Mouse (Mus musculus) embryonic facial prominence, embryonic 12.5 days (tissue): Measurements from ENCODE around the gene Olfr1339. TPM values are rescaled to one million over a fixed set of nuclear protein-coding genes. Genes with fewer than 3 reads are reported as not detected.

Experiments used
- ATAC-seq: fragments of 200-750 bp; cut with Nextera tagmentation; 2 replicates; pipeline ENCODE4 v1.8.0; 2017; ENCODE audit not compliant: insufficient number of reproducible peaks, insufficient read depth, low FRiP score, low TSS enrichment
- H3K27ac ChIP-seq: fragments of 300-500 bp; sonication (generic); 2 replicates; pipeline ENCODE4 v1.5.1; 2016; ENCODE audit warnings: mild to moderate bottlenecking
- H3K27me3 ChIP-seq: fragments of 300-500 bp; sonication (generic); 2 replicates; pipeline ENCODE4 v1.6.1; 2016; ENCODE audit warnings: mild to moderate bottlenecking, moderate library complexity
- H3K36me3 ChIP-seq: fragments of 300-500 bp; sonication (generic); 2 replicates; pipeline ENCODE4 v1.6.1; 2016; ENCODE audit warnings: mild to moderate bottlenecking
- H3K4me1 ChIP-seq: fragments of 300-500 bp; sonication (generic); 2 replicates; pipeline ENCODE4 v1.6.1; 2016
- H3K4me2 ChIP-seq: fragments of 300-500 bp; sonication (generic); replicated peaks from 2 replicates; pipeline ENCODE4 v1.6.1; 2016; ENCODE audit warnings: mild to moderate bottlenecking, moderate library complexity
- H3K4me3 ChIP-seq: fragments of 300-500 bp; sonication (generic); 2 replicates; pipeline ENCODE4 v1.5.1; 2016; ENCODE audit warnings: mild to moderate bottlenecking
- H3K9ac ChIP-seq: fragments of 300-500 bp; sonication (generic); 2 replicates; pipeline ENCODE4 v1.6.1; 2016; ENCODE audit warnings: mild to moderate bottlenecking, moderate library complexity
- H3K9me3 ChIP-seq: fragments of 300-500 bp; sonication (generic); 2 replicates; pipeline ENCODE4 v1.6.1; 2016; ENCODE audit warnings: mild to moderate bottlenecking, moderate library complexity
- WGBS: fragments of 180-500 bp; shearing (Covaris S2); methylation state at CpG from one replicate; pipeline ENCODE4 v1.1.7; 2016; 5-methylcytosine and 5-hydroxymethylcytosine counted together
- polyA plus RNA-seq: library from polyadenylated mRNA; unstranded; fragments of >200 nt; fragmentation: Nextera tagmentation; extraction: Ambion mirVana; gene quantifications from 2 replicates; pipeline ENCODE4 v1.2.1, GENCODE M21; 2016

Olfr1339 gene
- polyA plus RNA-seq = not detected in 2 replicates

DNA sequence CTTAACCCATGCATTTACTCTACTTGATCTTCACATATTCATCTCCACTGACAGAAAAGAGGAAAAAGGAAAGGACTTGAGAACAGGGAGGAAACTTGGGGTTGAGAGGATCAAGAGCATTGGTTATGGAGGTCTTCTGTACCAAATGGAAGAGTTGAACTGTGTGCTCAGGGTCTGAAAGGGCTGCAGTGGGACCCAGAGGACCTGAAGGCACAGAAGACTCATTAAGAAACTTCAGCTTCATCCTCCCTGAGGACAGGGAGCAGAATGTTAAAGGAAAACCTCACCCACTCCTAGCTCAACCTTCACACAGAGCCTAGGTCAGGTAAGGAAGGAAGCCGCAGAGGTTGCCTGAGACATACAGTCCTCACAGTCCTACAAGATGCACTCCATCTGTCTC is at the start of gene Olfr1339:
Gene Olfr1339, plus strand, starts transcription at position 301 of the 400 bp plus-strand sequence.
- Histone ChIP-seq H3K4me2 (no peak within 1 kb of the TSS), H3K4me1 (no peaks in the 10 kb centered on the region), H3K9me3 (no peaks in the 10 kb centered on the region), H3K4me3 (no peak within 1 kb of the TSS), H3K27ac (no peak within 1 kb of the TSS), H3K9ac (no peak within 1 kb of the TSS), H3K36me3 (no peaks in the 10 kb centered on the region), H3K27me3 (no peaks in the 10 kb centered on the region)
- 94% methylated on average over 1 of the region's 1 CpGs for WGBS
- ATAC-seq = no peak

GRCm38 (mm10) chr4:118687086-118687485 is 44.9 kb upstream of the Olfr1339 start:
- no peaks in the 10 kb centered on the region for H3K36me3 ChIP-seq
- H3K4me2 ChIP-seq = no peak overlapping the region
- H3K4me1 ChIP-seq = no peaks in the 10 kb centered on the region
- 55% methylated on average over 2 of the region's 2 CpGs for WGBS
- no peaks in the 10 kb centered on the region for H3K27me3 ChIP-seq
- no peak overlapping the region for H3K27ac ChIP-seq
- H3K9me3 ChIP-seq = no peaks in the 10 kb centered on the region
- H3K4me3 ChIP-seq = no peak overlapping the region
- no peak for ATAC-seq
- H3K9ac ChIP-seq = no peak overlapping the region

GRCm38 (mm10) chr4:118692412-118692973 is 39.5 kb upstream of the Olfr1339 start, which contains the start of gene Olfr1342:
Gene Olfr1342 (minus strand): TSS chr4:118692756.
- Histone ChIP-seq H3K4me3 (no peak within 1 kb of the TSS), H3K36me3 (no peaks in the 10 kb centered on the region), H3K27me3 (no peaks in the 10 kb centered on the region), H3K9ac (no peak within 1 kb of the TSS), H3K4me1 (no peaks in the 10 kb centered on the region), H3K4me2 (0 out of 2 replicates have a peak within 1 kb of the TSS, but pooled peaks have one; percentile 0), H3K27ac (no peak within 1 kb of the TSS), H3K9me3 (no peaks in the 10 kb centered on the region)
- ATAC-seq = no peak
- WGBS = 21% methylated on average over 12 of the region's 12 CpGs

DNA sequence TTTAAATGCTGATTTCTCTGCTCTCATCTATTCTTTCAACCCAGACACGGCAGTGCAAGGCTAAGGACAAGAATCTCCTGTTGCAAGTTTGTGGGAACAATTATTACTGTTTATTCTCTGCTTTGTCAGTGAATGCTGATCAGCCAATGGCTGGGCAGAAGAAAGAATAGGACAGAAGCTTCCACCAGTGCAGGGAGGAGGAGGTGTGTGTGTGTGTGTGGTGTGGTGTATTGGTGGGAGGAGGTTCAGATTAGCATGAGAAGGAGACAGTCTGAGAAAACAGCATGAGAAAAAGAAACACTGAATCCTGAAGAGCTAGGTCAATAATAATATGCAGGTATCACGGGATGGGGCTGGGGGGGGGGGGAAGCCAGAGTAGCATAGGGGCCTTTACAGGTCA is 38.2 kb upstream of the Olfr1339 start:
- no peak overlapping the region for H3K4me3 ChIP-seq
- no peaks in the 10 kb centered on the region for H3K27me3 ChIP-seq
- H3K9ac ChIP-seq = no peak overlapping the region
- H3K27ac ChIP-seq = no peak overlapping the region
- H3K4me2 ChIP-seq = no peak overlapping the region
- H3K36me3 ChIP-seq = no peaks in the 10 kb centered on the region
- no peaks in the 10 kb centered on the region for H3K4me1 ChIP-seq
- no peak for ATAC-seq
- 45% methylated on average over 2 of the region's 2 CpGs for WGBS
- H3K9me3 ChIP-seq = no peaks in the 10 kb centered on the region

GRCm38 (mm10) chr4:118703223-118703622 is 28.8 kb upstream of the Olfr1339 start, which contains the start of gene Olfr1341:
Gene Olfr1341 (plus strand): TSS chr4:118703523.
- Histone ChIP-seq H3K9ac (no peak within 1 kb of the TSS), H3K36me3 (no peaks in the 10 kb centered on the region), H3K4me2 (no peak within 1 kb of the TSS), H3K9me3 (no peaks in the 10 kb centered on the region), H3K27me3 (no peaks in the 10 kb centered on the region), H3K27ac (no peak within 1 kb of the TSS), H3K4me3 (no peak within 1 kb of the TSS), H3K4me1 (no peaks in the 10 kb centered on the region)
- 83% methylated on average over 3 of the region's 3 CpGs for WGBS
- ATAC-seq = no peak

DNA sequence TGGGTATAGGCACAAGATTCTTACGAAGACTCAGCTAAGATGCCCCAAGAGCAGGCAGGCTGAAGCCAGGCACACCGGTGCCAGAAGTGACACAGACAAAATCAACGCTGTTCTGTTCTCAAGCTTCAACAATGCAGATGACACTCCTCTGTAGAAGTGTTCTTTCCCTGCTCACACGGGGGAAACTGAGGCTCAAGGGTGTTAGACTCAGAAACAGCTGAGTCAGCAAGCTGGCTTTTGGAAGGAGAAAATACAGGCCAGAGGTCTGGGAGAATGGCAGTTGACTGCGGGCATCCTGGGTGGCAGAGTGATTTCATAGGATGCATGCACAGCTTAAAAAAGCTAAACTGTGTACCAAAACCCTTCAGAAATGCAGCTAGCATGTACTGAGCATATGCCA is 23.9 kb upstream of the Olfr1339 start:
- H3K4me1 ChIP-seq = no peaks in the 10 kb centered on the region
- H3K4me2 ChIP-seq = no peak overlapping the region
- 83% methylated on average over 5 of the region's 5 CpGs for WGBS
- H3K27ac ChIP-seq = no peak overlapping the region
- ATAC-seq = no peak
- H3K4me3 ChIP-seq = no peak overlapping the region
- H3K9ac ChIP-seq = no peak overlapping the region
- H3K27me3 ChIP-seq = no peaks in the 10 kb centered on the region
- H3K9me3 ChIP-seq = no peaks in the 10 kb centered on the region
- H3K36me3 ChIP-seq = no peaks in the 10 kb centered on the region

DNA sequence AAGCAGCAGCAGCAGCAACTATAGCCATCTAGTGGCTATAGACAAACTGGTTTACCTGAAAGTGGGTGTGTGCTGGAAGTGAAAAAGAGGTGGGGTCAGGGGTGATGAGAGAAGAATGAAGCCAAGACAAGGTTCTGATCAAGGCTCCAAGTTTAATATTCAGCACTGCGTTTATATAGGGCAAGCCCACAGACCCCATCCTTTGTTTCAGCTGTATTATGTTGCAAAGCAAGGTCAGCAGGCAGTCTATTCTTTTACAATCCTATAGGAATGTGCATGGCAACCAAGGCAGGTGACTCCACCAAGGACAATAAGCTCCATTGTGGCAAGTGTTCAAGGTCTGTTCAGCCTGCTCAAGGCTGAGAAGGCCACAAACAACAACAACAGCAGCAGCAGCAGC is 20.3 kb upstream of the Olfr1339 start:
- Histone ChIP-seq H3K4me3 (no peak overlapping the region), H3K36me3 (no peaks in the 10 kb centered on the region), H3K27me3 (no peaks in the 10 kb centered on the region), H3K4me1 (no peaks in the 10 kb centered on the region), H3K27ac (no peak overlapping the region), H3K9me3 (no peaks in the 10 kb centered on the region), H3K9ac (no peak overlapping the region), H3K4me2 (no peak overlapping the region)
- 58% methylated on average over 1 of the region's 1 CpGs for WGBS
- no peak for ATAC-seq

DNA sequence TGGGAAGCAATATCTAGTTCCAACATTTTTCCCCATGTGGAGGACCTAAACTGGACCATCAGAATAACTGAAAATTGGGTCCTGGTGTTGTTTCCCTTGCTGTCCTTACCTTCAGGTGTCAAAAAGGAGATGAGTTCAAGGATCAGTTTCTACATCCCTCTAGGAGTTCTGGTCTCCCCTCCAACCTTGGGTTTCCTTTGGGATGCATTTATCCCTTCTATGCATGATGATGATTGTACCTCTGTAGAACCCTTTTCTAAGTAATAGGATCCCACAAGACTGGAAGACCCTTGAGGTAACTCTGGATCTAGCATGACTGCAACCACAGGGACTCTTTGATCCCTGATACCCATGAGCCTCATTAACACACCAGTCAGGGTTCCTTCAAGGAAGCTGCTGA is 12.1 kb upstream of the Olfr1339 start, which contains the start of gene Olfr1340:
Gene Olfr1340, plus strand, starts transcription at position 301 of the 400 bp plus-strand sequence.
- Histone ChIP-seq H3K4me3 (no peak within 1 kb of the TSS), H3K9me3 (no peaks in the 10 kb centered on the region), H3K9ac (no peak within 1 kb of the TSS), H3K27me3 (no peaks in the 10 kb centered on the region), H3K4me2 (no peak within 1 kb of the TSS), H3K4me1 (no peaks in the 10 kb centered on the region), H3K27ac (no peak within 1 kb of the TSS), H3K36me3 (no peaks in the 10 kb centered on the region)
- no peak for ATAC-seq

GRCm38 (mm10) chr4:118721742-118722483 is 10.1 kb upstream of the Olfr1339 start:
- Histone ChIP-seq H3K9me3 (no peaks in the 10 kb centered on the region), H3K27me3 (no peaks in the 10 kb centered on the region), H3K36me3 (no peaks in the 10 kb centered on the region), H3K4me3 (no peak overlapping the region), H3K4me2 (no peak overlapping the region), H3K9ac (no peak overlapping the region), H3K4me1 (no peaks in the 10 kb centered on the region), H3K27ac (no peak overlapping the region)
- no peak for ATAC-seq
- WGBS = 50% methylated on average over 10 of the region's 10 CpGs

DNA sequence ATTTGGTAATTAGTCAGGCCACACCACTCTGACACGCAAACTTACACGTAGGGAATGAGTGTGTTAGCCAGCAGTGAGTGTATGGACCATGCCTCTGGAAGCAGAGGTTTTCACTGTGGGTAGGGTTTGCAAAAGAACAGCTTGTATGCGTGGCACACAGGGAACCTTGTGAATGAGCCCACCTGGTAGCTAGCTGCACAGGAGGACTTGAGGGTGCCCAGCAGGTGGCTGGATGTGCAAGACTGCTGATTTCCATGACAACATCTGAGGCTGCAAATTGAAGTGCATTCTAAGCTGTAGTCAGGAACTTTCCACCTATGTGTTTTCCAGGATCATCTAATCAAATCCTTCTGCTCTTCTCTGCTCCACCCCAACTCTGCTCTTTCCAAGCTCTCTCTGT is 7.6 kb downstream of the Olfr1339 start:
- Histone ChIP-seq H3K4me3 (no peak overlapping the region), H3K4me1 (no peaks in the 10 kb centered on the region), H3K27ac (no peak overlapping the region), H3K9me3 (no peaks in the 10 kb centered on the region), H3K36me3 (no peaks in the 10 kb centered on the region), H3K27me3 (peaks cover 23% of the 10 kb centered on the region), H3K4me2 (no peak overlapping the region), H3K9ac (no peak overlapping the region)
- ATAC-seq = no peak
- WGBS = 65% methylated on average over 3 of the region's 3 CpGs

GRCm38 (mm10) chr4:118740988-118741698 is 9.2 kb downstream of the Olfr1339 start:
- H3K9me3 ChIP-seq = 0 out of 2 replicates have a peak, but pooled peaks cover under 1% of the 10 kb centered on the region
- 5% methylated on average over 11 of the region's 11 CpGs for WGBS
- ATAC-seq = no peak
- no peaks in the 10 kb centered on the region for H3K4me1 ChIP-seq
- no peaks in the 10 kb centered on the region for H3K36me3 ChIP-seq
- no peak overlapping the region for H3K4me2 ChIP-seq
- no peak overlapping the region for H3K4me3 ChIP-seq
- H3K27me3 ChIP-seq = peaks cover 23% of the 10 kb centered on the region
- H3K27ac ChIP-seq = no peak overlapping the region
- H3K9ac ChIP-seq = no peak overlapping the region

GRCm38 (mm10) chr4:118741881-118742280 is 9.9 kb downstream of the Olfr1339 start:
- Histone ChIP-seq H3K36me3 (no peaks in the 10 kb centered on the region), H3K27ac (no peak overlapping the region), H3K4me1 (no peaks in the 10 kb centered on the region), H3K4me3 (no peak overlapping the region), H3K4me2 (no peak overlapping the region), H3K27me3 (peaks cover 23% of the 10 kb centered on the region), H3K9ac (no peak overlapping the region), H3K9me3 (0 out of 2 replicates have a peak, but pooled peaks cover 3% of the 10 kb centered on the region)
- ATAC-seq = no peak
- 5% methylated on average over 16 of the region's 16 CpGs for WGBS
